Mouse (Mus musculus) midbrain, embryonic 13.5 days (tissue): ENCODE measurements around the gene Adcy5. TPM values are rescaled to one million over a fixed set of nuclear protein-coding genes. Genes with fewer than 3 reads are reported as not detected.

Experiments used
- ATAC-seq: fragments of 200-750 bp; cut with Nextera tagmentation; 2 replicates; pipeline ENCODE4 v1.8.0; 2017; ENCODE audit warnings: mild to moderate bottlenecking, moderate TSS enrichment, moderate library complexity
- H3K27ac ChIP-seq: fragments of 300-500 bp; sonication (generic); 2 replicates; pipeline ENCODE4 v1.5.1; 2015; ENCODE audit warnings: inconsistent platforms, mild to moderate bottlenecking, moderate library complexity
- H3K27me3 ChIP-seq: fragments of 300-500 bp; sonication (generic); 2 replicates; pipeline ENCODE4 v1.6.1; 2015; ENCODE audit warnings: mild to moderate bottlenecking, inconsistent platforms
- H3K36me3 ChIP-seq: fragments of 300-500 bp; sonication (generic); 2 replicates; pipeline ENCODE4 v1.6.1; 2015; ENCODE audit warnings: mild to moderate bottlenecking, inconsistent platforms
- H3K4me1 ChIP-seq: fragments of 300-500 bp; sonication (generic); replicated peaks from 2 replicates; pipeline ENCODE4 v1.6.1; 2015; ENCODE audit warnings: inconsistent platforms
- H3K4me2 ChIP-seq: fragments of 300-500 bp; sonication (generic); replicated peaks from 2 replicates; pipeline ENCODE4 v1.6.1; 2015; ENCODE audit warnings: moderate library complexity, mild to moderate bottlenecking, inconsistent platforms
- H3K4me3 ChIP-seq: fragments of 300-500 bp; sonication (generic); replicated peaks from 2 replicates; pipeline ENCODE4 v1.5.1; 2015; ENCODE audit warnings: mild to moderate bottlenecking, inconsistent platforms
- H3K9ac ChIP-seq: fragments of 300-500 bp; sonication (generic); replicated peaks from 2 replicates; pipeline ENCODE4 v1.6.1; 2015; ENCODE audit warnings: mild to moderate bottlenecking, inconsistent platforms
- H3K9me3 ChIP-seq: fragments of 300-500 bp; sonication (generic); 2 replicates; pipeline ENCODE4 v1.6.1; 2016; ENCODE audit warnings: mild to moderate bottlenecking, inconsistent platforms
- WGBS: fragments of 180-500 bp; shearing (Covaris S2); methylation state at CpG from one replicate; pipeline ENCODE4 v1.1.7; 2015; 5-methylcytosine and 5-hydroxymethylcytosine counted together
- polyA plus RNA-seq: library from polyadenylated mRNA; unstranded; fragments of >200 nt; fragmentation: Nextera tagmentation; extraction: Ambion mirVana; gene quantifications from 2 replicates; pipeline ENCODE4 v1.2.1, GENCODE M21; 2015

Gene Adcy5
- polyA plus RNA-seq, 1 experiment from 2014 or later: 6.0 TPM

GRCm38 (mm10) chr16:35308486-35309143 is 153.9 kb downstream of the Adcy5 start:
- Histone ChIP-seq H3K4me3 (no peak overlapping the region), H3K36me3 (peaks cover 23% of the 10 kb centered on the region), H3K27me3 (no peaks in the 10 kb centered on the region), H3K9me3 (no peaks in the 10 kb centered on the region), H3K27ac (no peak overlapping the region), H3K9ac (no peak overlapping the region), H3K4me2 (no peak overlapping the region), H3K4me1 (0 out of 2 replicates have a peak, but pooled peaks cover 6% of the 10 kb centered on the region)
- no peak for ATAC-seq
- 90% methylated on average over 6 of the region's 6 CpGs for WGBS

GRCm38 (mm10) chr16:35309634-35310033 is 155.0 kb downstream of the Adcy5 start:
- no peaks in the 10 kb centered on the region for H3K27me3 ChIP-seq
- no peaks in the 10 kb centered on the region for H3K9me3 ChIP-seq
- no peak overlapping the region for H3K4me2 ChIP-seq
- no peak overlapping the region for H3K27ac ChIP-seq
- no peak overlapping the region for H3K4me3 ChIP-seq
- no peak overlapping the region for H3K9ac ChIP-seq
- no peak for ATAC-seq
- 87% methylated on average over 4 of the region's 4 CpGs for WGBS
- 0 out of 2 replicates have a peak, but pooled peaks cover 6% of the 10 kb centered on the region for H3K4me1 ChIP-seq
- H3K36me3 ChIP-seq: peaks cover 18% of the 10 kb centered on the region

- Histone ChIP-seq H3K27ac (no peak overlapping the region), H3K4me3 (no peak overlapping the region), H3K27me3 (no peaks in the 10 kb centered on the region), H3K4me2 (no peak overlapping the region), H3K9me3 (no peaks in the 10 kb centered on the region), H3K36me3 (peaks cover 15% of the 10 kb centered on the region), H3K9ac (no peak overlapping the region), H3K4me1 (0 out of 2 replicates have a peak, but pooled peaks cover 6% of the 10 kb centered on the region)
- WGBS: 46% methylated on average over 2 of the region's 2 CpGs
- ATAC-seq: no peak
Measured at GRCm38 (mm10) chr16:35310551-35311110, 156.0 kb downstream of the Adcy5 start.

- no peaks in the 10 kb centered on the region for H3K27me3 ChIP-seq
- no peaks in the 10 kb centered on the region for H3K9me3 ChIP-seq
- H3K4me3 ChIP-seq: no peak overlapping the region
- 54% methylated on average over 8 of the region's 8 CpGs for WGBS
- H3K4me1 ChIP-seq: 0 out of 2 replicates have a peak, but pooled peaks cover 6% of the 10 kb centered on the region
- H3K36me3 ChIP-seq: peaks cover 7% of the 10 kb centered on the region
- H3K9ac ChIP-seq: no peak overlapping the region
- no peak overlapping the region for H3K4me2 ChIP-seq
- H3K27ac ChIP-seq: no peak overlapping the region
- ATAC-seq: peak; percentile 37; the same call in 1 of the 2 replicates
Measured at GRCm38 (mm10) chr16:35311586-35311985, 156.9 kb downstream of the Adcy5 start.

- Histone ChIP-seq H3K9me3 (no peaks in the 10 kb centered on the region), H3K9ac (no peak overlapping the region), H3K4me3 (no peak overlapping the region), H3K27ac (no peak overlapping the region), H3K36me3 (peaks cover 7% of the 10 kb centered on the region), H3K4me2 (no peak overlapping the region), H3K27me3 (no peaks in the 10 kb centered on the region), H3K4me1 (0 out of 2 replicates have a peak, but pooled peaks cover 10% of the 10 kb centered on the region)
- 60% methylated on average over 3 of the region's 3 CpGs for WGBS
- no peak for ATAC-seq
Measured at GRCm38 (mm10) chr16:35315496-35315895, 160.8 kb downstream of the Adcy5 start.

- ATAC-seq: no peak
- 0 out of 2 replicates have a peak, but pooled peaks cover 5% of the 10 kb centered on the region for H3K4me1 ChIP-seq
- H3K27ac ChIP-seq: no peak overlapping the region
Measured at GRCm38 (mm10) chr16:35316856-35317264, 162.2 kb downstream of the Adcy5 start.

GRCm38 (mm10) chr16:35317460-35317859 is 162.8 kb downstream of the Adcy5 start:
- WGBS: 92% methylated on average over 5 of the region's 5 CpGs
- Histone ChIP-seq H3K27me3 (no peaks in the 10 kb centered on the region), H3K4me3 (no peak overlapping the region), H3K4me2 (no peak overlapping the region), H3K9me3 (no peaks in the 10 kb centered on the region), H3K4me1 (0 out of 2 replicates have a peak, but pooled peaks cover 4% of the 10 kb centered on the region), H3K27ac (no peak overlapping the region), H3K36me3 (peaks cover 7% of the 10 kb centered on the region), H3K9ac (no peak overlapping the region)
- ATAC-seq: no peak

More at GRCm38 (mm10) chr16:35316856-35317264, 162.2 kb downstream of the Adcy5 start:
- no peak overlapping the region for H3K4me2 ChIP-seq
- no peak overlapping the region for H3K9ac ChIP-seq
- peaks cover 7% of the 10 kb centered on the region for H3K36me3 ChIP-seq
- H3K9me3 ChIP-seq: no peaks in the 10 kb centered on the region
- no peaks in the 10 kb centered on the region for H3K27me3 ChIP-seq
- H3K4me3 ChIP-seq: no peak overlapping the region

- no peaks in the 10 kb centered on the region for H3K9me3 ChIP-seq
- WGBS: 87% methylated on average over 6 of the region's 6 CpGs
Measured at GRCm38 (mm10) chr16:35318397-35318796, 163.7 kb downstream of the Adcy5 start.

GRCm38 (mm10) chr16:35319335-35319734 is 164.7 kb downstream of the Adcy5 start:
- ATAC-seq: peak; percentile 86
- Histone ChIP-seq H3K27me3 (no peaks in the 10 kb centered on the region), H3K27ac (no peak overlapping the region), H3K9ac (no peak overlapping the region), H3K9me3 (no peaks in the 10 kb centered on the region), H3K4me1 (0 out of 2 replicates have a peak, but pooled peaks cover 4% of the 10 kb centered on the region), H3K4me3 (no peak overlapping the region), H3K36me3 (no peaks in the 10 kb centered on the region), H3K4me2 (no peak overlapping the region)
- WGBS: 37% methylated on average over 4 of the region's 4 CpGs

More at GRCm38 (mm10) chr16:35318397-35318796, 163.7 kb downstream of the Adcy5 start:
- Histone ChIP-seq H3K4me2 (no peak overlapping the region), H3K9ac (no peak overlapping the region), H3K27me3 (no peaks in the 10 kb centered on the region), H3K4me1 (0 out of 2 replicates have a peak, but pooled peaks cover 4% of the 10 kb centered on the region), H3K36me3 (peaks cover 7% of the 10 kb centered on the region), H3K27ac (no peak overlapping the region), H3K4me3 (no peak overlapping the region)
- ATAC-seq: no peak

- H3K4me3 ChIP-seq: no peak overlapping the region
- H3K9ac ChIP-seq: no peak overlapping the region
- ATAC-seq: 0 out of 2 replicates have a peak, but pooled peaks have one; percentile 40
- no peaks in the 10 kb centered on the region for H3K27me3 ChIP-seq
- H3K4me1 ChIP-seq: 0 out of 2 replicates have a peak, but pooled peaks cover 4% of the 10 kb centered on the region
- 72% methylated on average over 2 of the region's 2 CpGs for WGBS
- H3K9me3 ChIP-seq: no peaks in the 10 kb centered on the region
- H3K4me2 ChIP-seq: no peak overlapping the region
- no peaks in the 10 kb centered on the region for H3K36me3 ChIP-seq
- H3K27ac ChIP-seq: no peak overlapping the region
Measured at GRCm38 (mm10) chr16:35319773-35320172, 165.1 kb downstream of the Adcy5 start.

GRCm38 (mm10) chr16:35330451-35330850 is 175.8 kb downstream of the Adcy5 start:
- WGBS: 53% methylated on average over 1 of the region's 1 CpGs
- Histone ChIP-seq H3K4me2 (no peak overlapping the region), H3K4me3 (no peak overlapping the region), H3K9ac (no peak overlapping the region), H3K27me3 (no peaks in the 10 kb centered on the region), H3K36me3 (peaks cover 5% of the 10 kb centered on the region), H3K27ac (no peak overlapping the region), H3K9me3 (no peaks in the 10 kb centered on the region), H3K4me1 (no peaks in the 10 kb centered on the region)
- ATAC-seq: no peak
